Mouse (Mus musculus) stomach, postnatal 0 days (tissue): ENCODE results near the gene Gse1. TPM values are rescaled to one million over a fixed set of nuclear protein-coding genes. Genes with fewer than 3 reads are reported as not detected.

Experiments
- ATAC-seq: fragments of 200-750 bp; cut with Nextera tagmentation; 2 replicates; pipeline ENCODE4 v1.8.0; 2017; ENCODE audit not compliant: low FRiP score, low TSS enrichment
- DNase-seq: peaks from one replicate; pipeline ENCODE4 v3.0.0-alpha.2; 2016; ENCODE audit warnings: low spot score
- H3K27ac ChIP-seq: fragments of 300-500 bp; sonication (generic); replicated peaks from 2 replicates; pipeline ENCODE4 v1.5.1; 2014; ENCODE audit warnings: mild to moderate bottlenecking, control low read depth
- H3K27me3 ChIP-seq: fragments of 300-500 bp; sonication (generic); 2 replicates; pipeline ENCODE4 v1.6.1; 2014; ENCODE audit warnings: low read length; ENCODE audit not compliant: control insufficient read depth, insufficient read depth
- H3K36me3 ChIP-seq: fragments of 300-500 bp; sonication (generic); 2 replicates; pipeline ENCODE4 v1.6.1; 2014; ENCODE audit warnings: low read length, mixed read lengths; ENCODE audit not compliant: control insufficient read depth, insufficient read depth
- H3K4me1 ChIP-seq: fragments of 300-500 bp; sonication (generic); replicated peaks from 2 replicates; pipeline ENCODE4 v1.6.1; 2014; ENCODE audit warnings: antibody characterized with exemption; ENCODE audit not compliant: control insufficient read depth, insufficient read depth
- H3K4me2 ChIP-seq: fragments of 300-500 bp; sonication (generic); replicated peaks from 2 replicates; pipeline ENCODE4 v1.6.1; 2014; ENCODE audit warnings: low read depth, mild to moderate bottlenecking, control low read depth, moderate library complexity
- H3K4me3 ChIP-seq: fragments of 300-500 bp; sonication (generic); 2 replicates; pipeline ENCODE4 v1.5.1; 2014; ENCODE audit warnings: low read depth, low read length, control low read depth
- H3K9ac ChIP-seq: fragments of 300-500 bp; sonication (generic); 2 replicates; pipeline ENCODE4 v1.6.1; 2014; ENCODE audit warnings: mild to moderate bottlenecking, low read length, control low read depth, mixed read lengths
- H3K9me3 ChIP-seq: fragments of 300-500 bp; sonication (generic); 2 replicates; pipeline ENCODE4 v1.6.1; 2016; ENCODE audit warnings: low read length; ENCODE audit not compliant: control insufficient read depth
- CTCF ChIP-seq: IDR thresholded peaks from 2 replicates; pipeline ENCODE4 v1.5.1; 2016; ENCODE audit warnings: antibody characterized with exemption, low read depth, mild to moderate bottlenecking, moderate library complexity
- EP300 ChIP-seq: optimal IDR thresholded peaks from 2 replicates; pipeline ENCODE3; 2016; ENCODE audit warnings: antibody characterized with exemption
- WGBS: fragments of 180-500 bp; shearing (Covaris S2); extraction: QIAGEN DNeasy Blood & Tissue Kit; methylation state at CpG from one replicate; pipeline ENCODE4 v1.1.7; 2014; 5-methylcytosine and 5-hydroxymethylcytosine counted together
- polyA plus RNA-seq: library from polyadenylated mRNA; unstranded; fragments of >200 nt; fragmentation: Nextera tagmentation; extraction: Ambion mirVana; gene quantifications from 2 replicates; pipeline ENCODE4 v1.2.1, GENCODE M21; 2015

Gene Gse1
- polyA plus RNA-seq, 1 experiment from 2014 or later: 6.4 TPM

DNA sequence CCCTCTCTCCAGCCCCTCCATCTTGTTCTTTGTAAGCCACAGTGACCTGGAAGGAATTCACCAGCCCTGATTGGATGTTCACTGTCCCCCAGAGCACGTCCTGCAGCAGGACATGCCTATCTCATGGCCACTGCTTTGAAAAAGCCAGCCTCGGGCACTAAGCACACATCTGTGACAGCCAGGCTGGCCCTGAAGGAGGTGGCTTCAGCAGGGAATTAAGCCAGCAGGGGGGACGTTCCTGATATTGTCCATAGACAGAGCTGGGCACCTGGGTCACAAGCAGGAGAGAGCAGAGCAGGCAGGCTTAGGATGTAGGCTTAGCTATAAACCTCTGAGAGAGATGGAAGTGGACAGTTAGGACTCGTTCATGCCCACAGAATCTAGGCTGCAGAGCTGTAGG is 153.6 kb downstream of the Gse1 start:
- WGBS: 63% methylated on average over 4 of the region's 4 CpGs
- Histone ChIP-seq H3K4me3 (no peak overlapping the region), H3K27ac (peak overlapping the region; percentile 74; the same call in 1 of the 2 replicates), H3K9ac (no peak overlapping the region), H3K4me2 (no peak overlapping the region), H3K4me1 (peaks cover 9% of the 10 kb centered on the region), H3K27me3 (no peaks in the 10 kb centered on the region), H3K9me3 (no peaks in the 10 kb centered on the region), H3K36me3 (no peaks in the 10 kb centered on the region)
- TF ChIP-seq EP300 (no peak), CTCF (no peak)
- ATAC-seq: no peak
- no peak for DNase-seq

DNA sequence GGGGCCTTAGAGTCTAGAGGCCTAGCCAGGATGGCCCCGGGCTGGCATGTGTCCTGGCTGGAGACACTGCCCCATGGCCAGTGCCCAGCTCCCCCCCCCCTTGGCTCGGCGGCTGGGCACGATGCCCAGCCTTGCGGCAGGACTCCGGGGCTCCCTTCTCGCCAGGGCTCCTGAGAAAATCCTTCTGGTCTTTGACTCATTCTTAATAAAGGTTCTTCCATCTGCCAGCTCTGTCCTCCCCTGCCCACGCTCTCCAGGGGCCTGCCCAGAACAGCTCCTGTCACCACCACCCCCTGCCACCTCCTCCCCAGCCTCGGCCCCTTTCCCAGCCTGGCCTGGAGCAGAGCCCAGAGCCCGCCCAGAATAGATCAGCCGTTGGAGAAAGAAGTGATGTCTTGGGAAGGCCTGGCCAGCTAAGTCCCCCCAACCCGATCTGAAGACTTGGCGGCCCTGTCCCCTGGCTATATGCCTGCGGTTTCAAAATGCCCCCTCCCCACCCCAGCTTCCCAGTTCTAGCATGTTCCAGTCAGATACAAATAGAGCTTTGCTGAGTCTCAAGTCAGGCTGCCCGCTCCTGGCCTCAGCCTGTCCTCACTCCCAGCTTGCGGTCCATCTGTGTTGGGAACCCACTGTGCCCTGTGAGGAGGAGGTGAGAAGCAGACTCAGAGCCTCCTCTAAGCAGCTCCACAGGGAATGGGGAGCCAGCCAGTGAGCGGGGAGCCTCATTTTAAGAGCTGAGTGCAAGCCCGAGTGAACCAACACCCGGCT is 154.4 kb downstream of the Gse1 start:
- Histone ChIP-seq H3K9me3 (no peaks in the 10 kb centered on the region), H3K27ac (peak overlapping the region; percentile 74), H3K4me1 (peaks cover 9% of the 10 kb centered on the region), H3K4me3 (no peak overlapping the region), H3K27me3 (no peaks in the 10 kb centered on the region), H3K9ac (no peak overlapping the region), H3K36me3 (no peaks in the 10 kb centered on the region), H3K4me2 (no peak overlapping the region; the same call in 1 of the 2 replicates)
- DNase-seq (peak; percentile 67), ATAC-seq (peak; percentile 59)
- TF ChIP-seq CTCF (no peak), EP300 (no peak)
- 36% methylated on average over 19 of the region's 19 CpGs for WGBS

GRCm38 (mm10) chr8:120383204-120383560 is 154.9 kb downstream of the Gse1 start:
- Histone ChIP-seq H3K27ac (peak overlapping the region; percentile 74), H3K4me3 (no peak overlapping the region), H3K36me3 (no peaks in the 10 kb centered on the region), H3K4me2 (no peak overlapping the region; the same call in 1 of the 2 replicates), H3K4me1 (peaks cover 7% of the 10 kb centered on the region), H3K9ac (no peak overlapping the region), H3K9me3 (no peaks in the 10 kb centered on the region), H3K27me3 (no peaks in the 10 kb centered on the region)
- ATAC-seq (no peak), DNase-seq (no peak)
- TF ChIP-seq CTCF: no peak
- TF ChIP-seq EP300: no peak
- WGBS: 62% methylated on average over 6 of the region's 6 CpGs

GRCm38 (mm10) chr8:120383713-120384112 is 155.5 kb downstream of the Gse1 start:
- Histone ChIP-seq H3K4me2 (no peak overlapping the region), H3K27me3 (no peaks in the 10 kb centered on the region), H3K4me1 (peaks cover 7% of the 10 kb centered on the region), H3K9ac (no peak overlapping the region), H3K27ac (no peak overlapping the region), H3K4me3 (no peak overlapping the region), H3K9me3 (no peaks in the 10 kb centered on the region), H3K36me3 (no peaks in the 10 kb centered on the region)
- ATAC-seq (peak; percentile 30; the same call in 1 of the 2 replicates), DNase-seq (no peak)
- TF ChIP-seq CTCF: no peak
- no peak for TF ChIP-seq EP300
- 50% methylated on average over 6 of the region's 6 CpGs for whole genome bisulfite sequencing

DNA sequence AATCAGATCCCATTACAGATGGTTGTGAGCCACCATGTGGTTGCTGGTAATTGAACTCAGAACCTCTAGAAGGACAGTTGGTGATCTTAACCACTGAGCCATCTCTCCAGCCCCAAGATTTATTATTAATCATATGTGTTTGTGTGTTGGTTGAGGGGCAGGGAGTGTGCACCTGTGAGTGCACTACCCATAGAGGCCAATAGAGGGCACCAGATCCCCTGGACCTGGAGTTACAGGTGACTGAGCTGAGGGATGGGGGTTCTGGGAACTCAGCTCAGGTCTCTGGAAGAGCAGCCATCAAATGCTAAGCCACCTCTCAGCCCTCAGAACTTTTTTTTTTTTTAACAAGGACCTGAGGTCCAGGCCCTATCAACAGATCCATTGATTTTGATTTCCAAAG is 156.5 kb downstream of the Gse1 start:
- H3K4me1 ChIP-seq: peaks cover 7% of the 10 kb centered on the region
- no peaks in the 10 kb centered on the region for H3K27me3 ChIP-seq
- no peak overlapping the region for H3K4me3 ChIP-seq
- ATAC-seq (no peak), DNase-seq (no peak)
- no peak overlapping the region for H3K27ac ChIP-seq
- no peaks in the 10 kb centered on the region for H3K9me3 ChIP-seq
- no peak overlapping the region for H3K9ac ChIP-seq
- TF ChIP-seq CTCF (peak; percentile 58), EP300 (no peak)
- H3K4me2 ChIP-seq: no peak overlapping the region
- no peaks in the 10 kb centered on the region for H3K36me3 ChIP-seq

DNA sequence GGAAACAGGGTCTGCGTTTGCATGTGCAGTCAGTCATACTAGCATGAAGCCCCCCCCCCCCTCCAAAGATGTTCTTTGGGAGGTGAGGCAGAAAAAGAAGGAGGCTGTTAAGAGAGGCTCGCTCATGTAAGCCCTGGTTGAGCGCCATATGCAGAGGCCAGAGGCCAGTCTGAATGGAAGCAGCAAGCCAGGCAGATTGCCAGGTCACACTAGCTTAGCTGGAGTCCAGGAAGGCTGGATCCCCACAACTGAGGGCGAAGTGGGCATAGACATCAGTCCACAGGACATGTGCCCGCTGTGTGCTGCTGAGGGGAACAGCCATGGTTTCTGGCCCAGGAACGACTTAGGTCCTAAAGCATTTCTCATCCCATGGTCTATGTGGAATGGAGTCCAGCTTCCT is 160.0 kb downstream of the Gse1 start:
- WGBS: 80% methylated on average over 6 of the region's 6 CpGs
- no peaks in the 10 kb centered on the region for H3K27me3 ChIP-seq
- H3K36me3 ChIP-seq: no peaks in the 10 kb centered on the region
- DNase-seq (no peak), ATAC-seq (no peak)
- no peaks in the 10 kb centered on the region for H3K9me3 ChIP-seq
- no peak overlapping the region for H3K9ac ChIP-seq
- no peak overlapping the region for H3K4me3 ChIP-seq
- peaks cover 6% of the 10 kb centered on the region for H3K4me1 ChIP-seq
- TF ChIP-seq CTCF: no peak
- no peak for TF ChIP-seq EP300
- H3K27ac ChIP-seq: no peak overlapping the region
- H3K4me2 ChIP-seq: no peak overlapping the region
